In the genomic region with DNA sequence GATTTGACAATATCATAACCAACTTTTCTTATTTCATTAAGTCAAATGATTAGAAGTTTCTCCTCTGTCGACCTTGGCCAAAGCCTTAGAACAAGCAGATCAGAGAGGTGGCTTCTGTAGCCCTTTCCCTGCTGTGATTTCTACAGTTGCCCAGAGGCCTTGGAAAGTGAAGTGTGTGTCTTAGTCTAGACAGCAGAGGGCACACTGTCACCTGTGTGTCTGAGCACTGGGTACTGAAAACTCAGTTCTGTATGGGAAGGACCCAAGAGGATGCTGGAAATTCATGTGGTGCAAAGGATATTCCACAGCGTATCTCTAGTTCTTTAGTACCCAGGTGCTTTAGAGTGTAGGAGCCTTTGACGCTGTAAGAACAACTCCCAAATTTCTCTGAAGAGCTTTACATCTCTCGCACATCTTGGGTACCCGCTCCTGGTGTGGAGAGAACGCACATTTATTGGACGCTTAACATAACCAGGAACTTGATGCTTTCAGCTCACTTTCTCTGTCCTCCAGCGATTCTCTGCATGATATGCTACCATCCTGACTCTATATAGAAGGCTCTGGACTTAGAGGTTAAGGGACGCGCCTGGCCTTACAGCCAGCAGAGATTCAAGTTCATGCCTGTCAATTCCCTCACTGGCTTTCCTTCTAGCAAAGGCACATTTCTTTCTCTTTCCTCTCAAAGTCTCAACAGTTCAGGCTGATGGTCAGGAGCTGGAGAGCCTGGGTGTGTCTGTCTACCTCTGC, we compare ENCODE assay signal across 8 mouse cellular contexts.
DNase-seq lines count a peak whose midpoint lies in the region; ATAC-seq and TF ChIP-seq lines count a peak whose summit lies in the region.

No protein-coding gene starts in this region.

- DNase-seq in kidney, adult 9 months = no peak
- DNase-seq in cerebellum, adult 8-10 months = peak; percentile 27
- peak; percentile 32 to 44 for DNase-seq in layer of hippocampus, adult 2 months (ENCODE audit: low spot score in 2 of 2)
- DNase-seq in mesoderm, embryonic 11.5 days (ENCODE audit: low read depth, low spot score) = peak; percentile 38
- DNase-seq in urinary bladder, adult 18-20 months (ENCODE audit: low spot score in 2 of 2) = no peak

- peak; percentile 90 for TF ChIP-seq CTCF in layer of hippocampus, adult 2 months (conservative IDR thresholded peaks at IDR 0.05)

- no peaks in the 10 kb centered on the region for H3K36me3 ChIP-seq in kidney, embryonic 14.5 days (ENCODE audit: control insufficient read depth, insufficient read depth, low read length)

- H3K4me1 ChIP-seq in kidney, embryonic 14.5 days (ENCODE audit: control insufficient read depth, insufficient read depth, low read length) = no peaks in the 10 kb centered on the region

- H3K4me2 ChIP-seq in kidney, embryonic 14.5 days (replicated peaks; ENCODE audit: low read depth, low read length) = no peak overlapping the region

- peak; percentile 71; the same call in 1 of the 2 replicates for ATAC-seq in kidney, embryonic 14.5 days (ENCODE audit: low FRiP score, low TSS enrichment)
- ATAC-seq in frontal cortex, adult (ENCODE audit: low TSS enrichment) = peak; percentile 96
- no peak for ATAC-seq in activated CD4-positive, CD25-positive, alpha-beta regulatory T cell, adult 4 months

- H3K4me3 ChIP-seq in kidney, embryonic 14.5 days (ENCODE audit: low read length) = no peak overlapping the region
- H3K4me3 ChIP-seq in layer of hippocampus, adult 2 months = no peak overlapping the region

- no peak overlapping the region for H3K9ac ChIP-seq in kidney, embryonic 14.5 days (ENCODE audit: low read depth, low read length)

- 65% methylated on average over 10 of the region's 10 CpGs for whole genome bisulfite sequencing in kidney, embryonic 14.5 days

- no peak overlapping the region for H3K27ac ChIP-seq in kidney, embryonic 14.5 days (ENCODE audit: low read depth, low read length)
- no peak overlapping the region for H3K27ac ChIP-seq in layer of hippocampus, adult 2 months

- H3K27me3 ChIP-seq in kidney, embryonic 14.5 days (ENCODE audit: control insufficient read depth, insufficient read depth, low read length) = no peaks in the 10 kb centered on the region

- H3K9me3 ChIP-seq in kidney, embryonic 14.5 days (ENCODE audit: control insufficient read depth, low read length) = no peaks in the 10 kb centered on the region

Comparison
In these comparisons a context has a peak if more than half of its experiments do, and no peak if none do; other contexts are left out.
1. DNase-seq: peak in cerebellum, adult 8-10 months (single experiment), layer of hippocampus, adult 2 months (2 of 2) and mesoderm, embryonic 11.5 days (single experiment); none in kidney, adult 9 months (single experiment) and urinary bladder, adult 18-20 months (0 of 2).